Mouse (Mus musculus): ENCODE data around the gene Samhd1.

DNA sequence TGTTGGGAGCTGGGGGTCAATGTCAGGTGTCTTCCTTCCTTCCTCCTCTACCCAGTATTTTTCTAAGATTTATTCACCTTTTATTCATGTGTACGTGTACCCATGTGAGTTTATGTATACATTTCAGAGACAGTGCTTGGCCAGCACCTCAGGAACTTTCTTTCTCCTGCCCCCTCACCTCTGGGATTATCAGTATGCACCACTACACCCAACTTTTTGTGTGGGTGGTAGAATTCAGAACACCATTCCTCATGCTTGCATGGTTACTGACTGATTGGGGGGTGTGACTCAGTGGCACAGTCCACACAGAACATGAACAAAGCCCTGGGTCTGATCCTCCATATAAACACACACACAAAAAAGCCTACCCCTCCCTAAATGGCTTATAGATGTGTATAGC is 3.0 kb downstream of the Samhd1 start:
- TF ChIP-seq CTCF (IDR thresholded peaks at IDR 0.05; ENCODE audit: low read depth, low read length) (no peak), POLR2A (IDR thresholded peaks at IDR 0.05; ENCODE audit: borderline replicate concordance, low read depth, low read length) (no peak)

Data from bone marrow macrophage, adult 2 months (primary cell).